Comparison of ENCODE assay signal across 8 mouse cellular contexts in the genomic region with DNA sequence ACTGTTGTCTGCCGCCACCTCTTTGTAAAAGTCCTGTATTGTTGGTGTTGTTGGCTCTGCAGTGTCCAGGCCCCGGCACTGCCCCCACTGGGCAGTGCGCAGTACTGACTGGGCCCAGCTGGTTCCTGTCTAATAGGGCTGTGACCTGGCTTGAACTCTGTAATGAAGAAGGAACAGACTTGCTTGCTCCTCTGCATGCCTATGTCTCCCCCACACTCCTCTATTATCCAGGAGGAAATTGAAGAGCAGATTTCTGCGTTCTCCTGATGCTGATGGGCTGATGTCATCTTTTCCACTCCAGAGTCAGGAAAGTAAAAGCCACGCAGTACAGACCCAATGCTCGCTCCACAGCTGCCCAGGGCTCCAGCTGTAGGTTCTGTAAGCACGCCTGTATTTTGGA.
DNase-seq lines count a peak whose midpoint lies in the region; ATAC-seq and TF ChIP-seq lines count a peak whose summit lies in the region.

No protein-coding gene starts in this region.

- H3K27ac ChIP-seq in layer of hippocampus, adult 2 months: 0 out of 2 replicates have a peak overlapping the region, but pooled peaks have one; percentile 32

- peak; percentile 68 for TF ChIP-seq CTCF in layer of hippocampus, adult 2 months (conservative IDR thresholded peaks at IDR 0.05)

- ATAC-seq in megakaryocyte progenitor cell, adult 5-6 weeks (replicated peaks; ENCODE audit: poor library complexity): peak; percentile 56

- no peak for DNase-seq in layer of hippocampus, adult 2 months (ENCODE audit: low spot score in 2 of 2)
- DNase-seq in layer of hippocampus, adult 8-10 months (ENCODE audit: low spot score in 2 of 2): no peak
- DNase-seq in heart, adult 9 months (ENCODE audit: low spot score in 2 of 2): peak; percentile 87 to 88
- DNase-seq in kidney, postnatal 14 days: peak; percentile 89
- no peak for DNase-seq in thymus, postnatal 10 days (ENCODE audit: low spot score in 2 of 2)
- DNase-seq in right cerebral cortex, adult 18-20 months: no peak
- DNase-seq in layer of hippocampus, adult 18-20 months (ENCODE audit: low spot score in 2 of 2): no peak

- H3K4me3 ChIP-seq in layer of hippocampus, adult 2 months: no peak overlapping the region

Comparison
In these comparisons a context has a peak if more than half of its experiments do, and no peak if none do; other contexts are left out.
1. DNase-seq: peak in heart, adult 9 months (2 of 2) and kidney, postnatal 14 days (single experiment); none in layer of hippocampus, adult 2 months (0 of 2), layer of hippocampus, adult 8-10 months (0 of 2), thymus, postnatal 10 days (0 of 2), right cerebral cortex, adult 18-20 months (single experiment) and layer of hippocampus, adult 18-20 months (0 of 2).